Mouse (Mus musculus) left cerebral cortex, postnatal 25 days (tissue): ENCODE measurements at regions not wholly inside any gene's neighbourhood (a gene's known extent, or its start where the extent isn't known, plus 50 kb on each side); places are given as distances from the start of the nearest gene placed in this dataset.
"Not testable (repeated sequence)": the region's sequence is repeated elsewhere in the genome, so short reads cannot be mapped to it uniquely, and the experiment has no call there.

Experiments
- DNase-seq, 2 experiments: peaks; one replicate each; pipeline ENCODE4 v3.0.0; 2022; ENCODE audit warnings: low spot score in 2 of 2, mixed read lengths in 1 of 2
- intact Hi-C: fragments of 180-260 bp; cut with DNase I; formaldehyde crosslinking; loops from one replicate; pipeline ENCODE4 v1.15.1; 2025

- DNase-seq, result peak in 1 of 2 experiments; percentile 35
- intact Hi-C loops, result no loop called here
These were observed 188.8 kb upstream of the Dmac1 start for GRCm38 (mm10) chr4:75466880-75467327.

- no peak for DNase-seq
- intact Hi-C loops, result no loop called here
These were observed 185.5 kb upstream of the Dmac1 start for GRCm38 (mm10) chr4:75463579-75463978.

- intact Hi-C loops, result no loop called here
- DNase-seq, result no peak
These were observed 171.4 kb upstream of the Dmac1 start for GRCm38 (mm10) chr4:75449478-75449877.

GRCm38 (mm10) chr4:75423296-75423695, 145.2 kb upstream of the Dmac1 start:
- intact Hi-C loops, result no loop called here
- DNase-seq, result no peak

- intact Hi-C loops, DNase-seq: not testable (repeated sequence)
These were observed 122.6 kb upstream of the Dmac1 start for GRCm38 (mm10) chr4:75400754-75401153.

- intact Hi-C loops, result no loop called here
- DNase-seq, result no peak
These were observed 116.9 kb upstream of the Dmac1 start for GRCm38 (mm10) chr4:75394992-75395391.

GRCm38 (mm10) chr4:75394264-75394663, 116.2 kb upstream of the Dmac1 start:
- no peak for DNase-seq

GRCm38 (mm10) chr4:75386271-75386938, 108.3 kb upstream of the Dmac1 start:
- intact Hi-C loops, result no loop called here
- no peak for DNase-seq

More at GRCm38 (mm10) chr4:75394264-75394663, 116.2 kb upstream of the Dmac1 start:
- intact Hi-C loops, result no loop called here

GRCm38 (mm10) chr4:75359496-75359895, 81.4 kb upstream of the Dmac1 start:
- intact Hi-C loops, result no loop called here
- DNase-seq, result peak; percentile 9 to 61

- intact Hi-C loops, result no loop called here
- no peak for DNase-seq
These were observed 77.5 kb upstream of the Dmac1 start for GRCm38 (mm10) chr4:75355621-75356020.

GRCm38 (mm10) chr4:75334496-75334895, 56.4 kb upstream of the Dmac1 start:
- peak; percentile 1 to 50 for DNase-seq

GRCm38 (mm10) chr4:75332791-75333190, 54.7 kb upstream of the Dmac1 start:
- no peak for DNase-seq
- intact Hi-C loops, result no loop called here

More at GRCm38 (mm10) chr4:75334496-75334895, 56.4 kb upstream of the Dmac1 start:
- intact Hi-C loops, result no loop called here

GRCm38 (mm10) chr4:75329511-75330171, 51.5 kb upstream of the Dmac1 start:
- DNase-seq, result peak in 1 of 2 experiments; percentile 22
- intact Hi-C loops, result no loop called here
